Mouse (Mus musculus) erythroblast, embryonic 14.5 days (primary cell): ENCODE data around the gene Gtdc1. TPM values are rescaled to one million over a fixed set of nuclear protein-coding genes. Genes with fewer than 3 reads are reported as not detected.

ENCODE experiments used
- H3K27me3 ChIP-seq: 2 replicates; pipeline ENCODE4 v1.6.1; 2012; ENCODE audit warnings: inconsistent platforms; ENCODE audit not compliant: control insufficient read depth
- H3K36me3 ChIP-seq: 2 replicates; pipeline ENCODE4 v1.6.1; 2012; ENCODE audit warnings: mild to moderate bottlenecking, inconsistent platforms; ENCODE audit not compliant: control insufficient read depth
- H3K4me1 ChIP-seq: 2 replicates; pipeline ENCODE4 v1.6.1; 2012; ENCODE audit warnings: inconsistent platforms; ENCODE audit not compliant: control insufficient read depth
- H3K4me3 ChIP-seq: replicated peaks from 2 replicates; pipeline ENCODE3; 2012; ENCODE audit warnings: moderate library complexity, mild to moderate bottlenecking, inconsistent platforms
- H3K9me3 ChIP-seq: 2 replicates; pipeline ENCODE4 v1.6.1; 2012; ENCODE audit warnings: low read length, inconsistent platforms, mixed read lengths; ENCODE audit not compliant: control insufficient read depth
- GATA1 ChIP-seq: IDR thresholded peaks from 2 replicates; pipeline ENCODE4 v1.6.1; 2012; ENCODE audit warnings: low read length, inconsistent platforms, mixed read lengths
- TAL1 ChIP-seq: IDR thresholded peaks from 3 replicates; pipeline ENCODE4 v1.6.1; 2012; ENCODE audit warnings: low read length, inconsistent platforms, mixed read lengths
- polyA plus RNA-seq: library from polyadenylated mRNA; stranded (reverse); fragments of >175 nt; gene quantifications from 2 replicates; pipeline ENCODE4 v1.2.3, GENCODE M21; 2012

Gtdc1 gene
- polyA plus RNA-seq, 1 experiment: 0.21 TPM

DNA sequence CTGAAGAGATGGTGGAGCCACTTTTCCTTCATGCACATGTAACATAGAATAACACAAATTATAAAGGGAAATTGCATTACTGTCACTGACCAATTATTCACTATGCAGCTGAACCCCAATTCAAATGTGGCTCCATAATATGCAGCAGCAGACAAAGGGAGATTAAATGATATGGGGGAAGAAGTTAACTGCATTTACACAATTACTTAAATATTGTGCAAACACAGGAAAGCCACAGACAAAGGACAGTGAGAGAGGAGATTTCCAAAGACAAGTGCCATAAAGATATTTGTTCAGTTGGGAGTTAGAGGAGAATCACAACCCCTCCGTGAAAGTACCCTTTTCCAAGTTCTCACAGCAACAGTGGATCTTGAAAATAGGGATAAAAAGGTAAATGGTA is 163.6 kb downstream of the Gtdc1 start:
- H3K9me3 ChIP-seq: no peaks in the 10 kb centered on the region
- H3K4me1 ChIP-seq: no peaks in the 10 kb centered on the region
- TF ChIP-seq TAL1: no peak
- no peak for TF ChIP-seq GATA1
- no peaks in the 10 kb centered on the region for H3K36me3 ChIP-seq
- H3K4me3 ChIP-seq: no peak overlapping the region
- H3K27me3 ChIP-seq: no peaks in the 10 kb centered on the region

DNA sequence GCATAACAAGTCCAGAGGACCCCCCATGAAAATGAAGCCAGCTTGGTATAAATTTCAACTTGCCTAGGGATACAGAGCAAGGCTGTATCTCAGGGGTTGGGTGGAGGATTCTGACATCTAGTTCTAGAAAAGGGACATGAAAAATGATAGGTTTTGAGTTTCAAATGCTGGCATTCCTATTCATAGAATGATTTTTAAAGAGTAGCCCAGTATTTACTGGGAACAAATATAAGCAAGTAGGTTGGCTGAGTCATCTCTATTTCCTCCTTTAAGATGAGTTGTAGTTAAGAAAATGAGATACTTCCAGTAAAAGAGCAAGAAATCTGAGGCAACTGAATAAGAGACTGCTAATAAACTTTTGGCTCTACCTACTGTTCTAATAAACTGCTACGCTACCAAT is 190.8 kb downstream of the Gtdc1 start:
- H3K9me3 ChIP-seq: no peaks in the 10 kb centered on the region
- no peaks in the 10 kb centered on the region for H3K36me3 ChIP-seq
- H3K27me3 ChIP-seq: no peaks in the 10 kb centered on the region
- H3K4me1 ChIP-seq: no peaks in the 10 kb centered on the region
- TF ChIP-seq TAL1: no peak
- TF ChIP-seq GATA1: no peak
- H3K4me3 ChIP-seq: no peak overlapping the region

DNA sequence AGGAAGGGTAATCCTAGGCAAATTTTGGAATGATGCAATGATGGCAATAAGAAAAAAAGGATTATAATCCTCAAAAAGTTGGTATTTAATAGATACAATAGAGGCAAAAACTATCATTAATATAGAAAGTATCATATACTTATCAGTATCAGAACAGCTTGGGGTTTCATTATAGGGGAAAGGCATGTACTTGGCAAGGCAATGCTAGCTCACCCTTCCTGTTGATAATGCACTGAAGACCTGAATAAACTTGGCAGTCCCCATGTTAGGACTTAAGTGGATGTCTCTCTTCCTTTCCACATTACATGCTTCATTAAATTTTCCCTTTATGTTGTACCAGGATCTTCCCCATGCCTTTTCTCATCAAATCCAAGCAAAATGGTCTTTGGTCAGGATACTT is 206.0 kb downstream of the Gtdc1 start:
- Histone ChIP-seq H3K27me3 (no peaks in the 10 kb centered on the region), H3K9me3 (no peaks in the 10 kb centered on the region), H3K4me3 (no peak overlapping the region), H3K36me3 (no peaks in the 10 kb centered on the region), H3K4me1 (no peaks in the 10 kb centered on the region)
- no peak for TF ChIP-seq TAL1
- TF ChIP-seq GATA1: no peak

DNA sequence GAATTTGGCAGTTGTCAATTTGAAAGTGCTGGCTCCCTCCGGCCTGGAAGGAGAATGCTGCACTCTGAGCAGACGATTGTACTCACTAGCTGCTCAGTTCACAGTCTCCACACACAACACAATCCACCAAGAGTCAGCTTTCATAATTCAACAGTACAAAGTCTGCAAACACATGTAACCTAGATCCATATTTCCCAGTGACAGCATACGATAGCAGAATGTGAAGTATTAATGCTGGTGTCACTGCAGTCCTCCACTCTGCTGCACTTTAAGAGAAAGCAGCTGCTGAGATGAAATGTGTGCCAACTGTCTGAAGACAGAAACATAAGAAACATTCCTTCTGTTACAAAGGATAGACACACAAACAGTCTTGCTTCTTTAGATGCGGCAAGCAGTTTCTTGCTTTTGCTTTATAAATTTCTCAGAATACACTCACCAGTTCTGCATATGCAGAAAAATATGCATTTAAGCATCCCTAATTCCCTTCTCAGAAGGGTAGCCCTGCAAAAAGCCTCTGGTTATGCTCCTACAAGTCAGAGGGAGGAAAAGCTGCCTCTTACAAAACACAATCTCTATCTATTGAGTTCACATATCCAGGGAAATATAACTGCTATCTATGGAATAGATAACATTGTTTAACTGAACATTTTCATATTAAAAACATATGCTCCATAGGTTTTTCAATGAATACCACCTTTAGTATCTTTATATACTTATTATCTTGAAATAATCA is 221.4 kb downstream of the Gtdc1 start:
- H3K4me3 ChIP-seq: no peak overlapping the region
- TF ChIP-seq GATA1: no peak
- no peak for TF ChIP-seq TAL1
- H3K27me3 ChIP-seq: no peaks in the 10 kb centered on the region

DNA sequence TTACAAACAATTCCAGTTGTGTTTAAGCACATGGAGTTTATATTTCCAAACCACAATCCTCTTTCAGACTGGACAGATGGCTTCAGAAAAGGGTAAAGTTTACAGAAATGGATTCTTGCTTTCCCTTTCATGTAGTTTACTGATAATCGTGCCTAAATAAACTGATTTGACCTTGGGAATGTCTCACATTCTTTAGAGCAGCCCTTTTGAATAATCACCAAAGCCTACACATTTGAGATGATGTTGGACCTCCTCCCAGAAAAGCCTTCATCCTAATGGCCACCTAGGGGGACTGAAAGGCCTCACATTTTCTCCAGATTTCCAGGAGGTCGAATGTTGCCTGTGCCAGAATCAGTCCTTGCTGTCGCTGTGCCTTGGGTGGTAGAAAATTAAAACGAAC is 227.2 kb downstream of the Gtdc1 start:
- H3K9me3 ChIP-seq: no peaks in the 10 kb centered on the region
- H3K36me3 ChIP-seq: no peaks in the 10 kb centered on the region
- no peak overlapping the region for H3K4me3 ChIP-seq
- H3K27me3 ChIP-seq: no peaks in the 10 kb centered on the region
- no peaks in the 10 kb centered on the region for H3K4me1 ChIP-seq
- TF ChIP-seq TAL1 (no peak), GATA1 (no peak)

More for the DNA sequence above, 221.4 kb downstream of the Gtdc1 start:
- Histone ChIP-seq H3K36me3 (no peaks in the 10 kb centered on the region), H3K9me3 (no peaks in the 10 kb centered on the region), H3K4me1 (no peaks in the 10 kb centered on the region)

DNA sequence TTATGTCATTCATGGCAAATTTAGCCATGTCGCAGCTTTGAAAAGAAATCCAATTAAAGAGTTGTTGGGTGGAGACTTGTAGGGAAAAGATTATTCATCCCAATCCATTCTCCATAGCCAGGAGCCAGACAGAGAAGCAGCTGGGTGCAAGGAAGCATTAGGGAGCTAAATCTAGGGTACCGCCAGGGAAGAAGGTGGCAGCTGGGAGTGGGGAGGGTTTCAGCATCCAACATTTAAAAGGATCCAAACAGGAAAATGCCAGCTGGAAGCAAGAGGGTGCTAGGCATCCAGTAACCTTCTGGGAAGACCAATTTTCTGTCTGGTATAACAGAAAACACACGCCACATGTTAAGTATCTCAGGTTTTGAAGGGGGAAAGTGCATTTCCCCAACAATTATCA is 231.0 kb downstream of the Gtdc1 start:
- H3K27me3 ChIP-seq: no peaks in the 10 kb centered on the region
- no peak overlapping the region for H3K4me3 ChIP-seq
- H3K36me3 ChIP-seq: no peaks in the 10 kb centered on the region
- no peaks in the 10 kb centered on the region for H3K9me3 ChIP-seq
- TF ChIP-seq GATA1 (no peak), TAL1 (no peak)
- H3K4me1 ChIP-seq: no peaks in the 10 kb centered on the region

DNA sequence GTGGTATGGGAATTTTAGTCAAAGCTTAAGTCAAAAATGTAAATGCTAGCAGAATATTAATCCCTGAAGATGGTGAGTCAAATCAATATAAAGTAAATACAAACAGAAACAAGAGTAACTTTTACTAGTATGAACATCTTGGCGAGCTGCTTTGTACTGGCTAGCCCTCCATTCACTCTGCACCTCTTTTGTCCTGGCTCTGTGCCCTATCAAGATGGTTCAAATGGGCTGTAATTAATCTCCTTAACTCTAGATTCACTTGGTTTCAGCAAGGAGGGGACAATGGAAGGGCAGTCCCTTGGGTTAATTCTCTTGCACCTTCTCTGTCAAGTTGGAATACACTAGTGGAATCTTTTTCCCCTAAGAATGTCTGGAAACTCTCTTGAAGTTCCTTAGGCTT is 233.6 kb downstream of the Gtdc1 start:
- H3K4me1 ChIP-seq: no peaks in the 10 kb centered on the region
- H3K4me3 ChIP-seq: no peak overlapping the region
- TF ChIP-seq GATA1 (no peak), TAL1 (no peak)
- H3K36me3 ChIP-seq: no peaks in the 10 kb centered on the region
- no peaks in the 10 kb centered on the region for H3K9me3 ChIP-seq
- no peaks in the 10 kb centered on the region for H3K27me3 ChIP-seq

DNA sequence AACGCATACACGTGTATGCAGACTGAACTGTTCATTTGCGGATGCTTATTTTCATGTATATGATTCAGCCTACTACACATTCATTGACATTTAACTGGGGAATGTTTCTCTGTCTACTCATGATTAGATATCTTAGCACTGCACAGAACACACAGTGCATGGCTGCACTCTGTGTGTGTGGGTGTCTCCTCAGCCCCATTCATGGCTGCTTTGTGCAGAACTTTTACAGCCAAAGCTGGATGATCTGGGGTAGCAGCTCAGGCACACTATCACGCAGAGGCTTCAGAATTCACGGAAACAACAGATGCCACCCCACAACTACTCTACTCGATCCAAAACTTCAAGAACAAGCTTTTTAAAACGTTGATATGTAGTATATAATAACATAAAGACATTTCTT is 263.4 kb downstream of the Gtdc1 start:
- H3K36me3 ChIP-seq: no peaks in the 10 kb centered on the region
- TF ChIP-seq TAL1: no peak
- no peak for TF ChIP-seq GATA1
- H3K27me3 ChIP-seq: no peaks in the 10 kb centered on the region
- H3K4me3 ChIP-seq: no peak overlapping the region
- 0 out of 2 replicates have a peak, but pooled peaks cover 3% of the 10 kb centered on the region for H3K9me3 ChIP-seq
- H3K4me1 ChIP-seq: no peaks in the 10 kb centered on the region

DNA sequence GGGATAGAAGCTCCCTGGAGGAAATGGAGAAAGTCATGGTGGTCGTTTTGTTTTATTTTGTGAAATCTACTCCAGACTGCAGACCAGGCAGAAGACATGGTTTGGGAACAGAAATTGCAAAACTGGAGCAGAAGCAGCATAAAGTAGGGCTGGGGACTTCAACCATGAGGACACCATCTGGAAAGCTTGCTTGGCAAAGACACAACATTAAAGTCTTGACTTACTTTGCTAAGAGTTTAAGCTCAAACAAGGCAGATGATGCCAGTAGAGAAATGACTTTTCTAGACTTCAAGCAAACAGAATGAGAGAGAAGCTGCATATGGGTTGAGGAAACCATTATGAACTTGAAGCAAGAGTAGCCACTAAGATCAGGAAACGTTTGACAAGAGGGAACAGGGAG is 267.6 kb downstream of the Gtdc1 start:
- no peaks in the 10 kb centered on the region for H3K4me1 ChIP-seq
- H3K36me3 ChIP-seq: no peaks in the 10 kb centered on the region
- H3K4me3 ChIP-seq: no peak overlapping the region
- no peaks in the 10 kb centered on the region for H3K9me3 ChIP-seq
- TF ChIP-seq TAL1 (no peak), GATA1 (no peak)
- H3K27me3 ChIP-seq: no peaks in the 10 kb centered on the region

DNA sequence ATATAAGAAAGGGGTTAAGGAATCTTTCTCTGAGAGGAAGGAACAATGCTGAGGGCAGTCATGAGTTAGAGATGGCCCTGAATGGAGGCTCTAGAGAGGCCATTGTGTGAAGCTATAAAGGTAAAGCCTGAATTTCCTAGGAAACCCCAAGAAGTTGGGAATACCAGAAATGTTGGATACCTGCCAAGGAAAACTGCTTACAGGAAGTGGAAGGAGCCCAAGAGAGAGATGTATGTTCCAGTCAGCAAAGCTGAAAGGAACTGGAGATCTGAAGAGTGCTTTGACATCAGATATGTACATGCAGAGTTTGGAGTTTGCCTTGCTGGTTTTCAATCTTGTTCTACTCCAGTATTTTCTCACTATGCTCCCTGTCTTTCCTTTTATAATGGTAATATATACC is 268.4 kb downstream of the Gtdc1 start:
- Histone ChIP-seq H3K4me3 (no peak overlapping the region), H3K9me3 (no peaks in the 10 kb centered on the region), H3K4me1 (no peaks in the 10 kb centered on the region), H3K27me3 (no peaks in the 10 kb centered on the region), H3K36me3 (no peaks in the 10 kb centered on the region)
- TF ChIP-seq TAL1 (no peak), GATA1 (no peak)
